Comparison of ENCODE assay signal across 9 mouse cellular contexts in the genomic region with DNA sequence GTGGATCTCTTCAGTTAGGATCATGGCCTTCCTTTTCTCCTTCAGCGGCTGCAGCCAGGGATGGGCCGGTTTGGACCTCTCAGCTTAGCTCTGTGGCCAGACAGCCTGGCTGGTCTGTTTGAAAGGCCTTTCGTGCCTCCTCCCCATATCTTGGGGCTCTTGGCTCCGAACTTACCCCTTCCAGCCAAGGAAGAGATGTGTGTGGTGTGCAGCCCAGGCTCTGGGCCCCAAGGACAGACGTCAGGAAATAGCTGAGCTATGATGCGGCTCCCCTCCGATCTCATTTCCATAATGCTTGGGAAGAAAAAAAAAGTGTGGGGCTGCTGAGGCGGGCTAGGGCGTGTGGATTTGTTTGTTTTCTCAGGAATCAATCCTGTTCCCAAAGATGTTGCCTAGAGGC.
A peak's percentile ranks its signal among the peaks of the same experiment; 100 is the strongest.
DNase-seq lines count a peak whose midpoint lies in the region; ATAC-seq and TF ChIP-seq lines count a peak whose summit lies in the region.
"Had no signal": no experiment of that assay in that cellular context is flagged by ENCODE, and none has a peak within 500 bp of the region (broad histone marks: within the 10 kb centered on the region; RNA-seq: fewer than 3 reads in every experiment).

No protein-coding gene starts in this region.

- H3K4me2 ChIP-seq in forebrain, embryonic 13.5 days, result no peak overlapping the region
- no peak overlapping the region for H3K4me2 ChIP-seq in forebrain, embryonic 12.5 days
- H3K4me2 ChIP-seq in embryonic facial prominence, embryonic 11.5 days (ENCODE audit: low read depth, low read length), result no peak overlapping the region
- no peak overlapping the region for H3K4me2 ChIP-seq in heart, postnatal 0 days (ENCODE audit: low read depth, low read length)
- H3K4me2 ChIP-seq in lung, embryonic 14.5 days, result no peak overlapping the region
- H3K4me2 ChIP-seq: neural tube, embryonic 13.5 days had no signal

- H3K4me1 ChIP-seq in forebrain, embryonic 13.5 days, result peaks cover 6% of the 10 kb centered on the region
- peaks cover 18% of the 10 kb centered on the region for H3K4me1 ChIP-seq in forebrain, embryonic 12.5 days
- peaks cover 3% of the 10 kb centered on the region; the same call in 1 of the 2 replicates for H3K4me1 ChIP-seq in embryonic facial prominence, embryonic 11.5 days (ENCODE audit: control insufficient read depth, insufficient read depth, low read length)
- peaks cover 15% of the 10 kb centered on the region for H3K4me1 ChIP-seq in heart, postnatal 0 days (ENCODE audit: control insufficient read depth, insufficient read depth)
- H3K4me1 ChIP-seq in lung, embryonic 14.5 days (ENCODE audit: insufficient read depth), result no peaks in the 10 kb centered on the region

- no peak overlapping the region for H3K9ac ChIP-seq in forebrain, embryonic 13.5 days
- H3K9ac ChIP-seq in forebrain, embryonic 12.5 days, result no peak overlapping the region
- H3K9ac ChIP-seq in embryonic facial prominence, embryonic 11.5 days (replicated peaks; ENCODE audit: low read length), result peak overlapping the region; percentile 25; the same call in 1 of the 2 replicates
- H3K9ac ChIP-seq in heart, postnatal 0 days (replicated peaks; ENCODE audit: low read depth, low read length), result no peak overlapping the region
- H3K9ac ChIP-seq in lung, embryonic 14.5 days, result no peak overlapping the region; the same call in 1 of the 2 replicates
- H3K9ac ChIP-seq: neural tube, embryonic 13.5 days had no signal

- no peak for TF ChIP-seq EP300 in heart, postnatal 0 days (IDR thresholded peaks at IDR 0.05; ENCODE audit: low read depth)

- H3K27me3 ChIP-seq in forebrain, embryonic 13.5 days, result no peaks in the 10 kb centered on the region
- peaks cover 7% of the 10 kb centered on the region; the same call in 1 of the 2 replicates for H3K27me3 ChIP-seq in forebrain, embryonic 12.5 days
- no peaks in the 10 kb centered on the region for H3K27me3 ChIP-seq in embryonic facial prominence, embryonic 11.5 days (ENCODE audit: control insufficient read depth, insufficient read depth, low read length)
- peaks cover 16% of the 10 kb centered on the region; the same call in 1 of the 2 replicates for H3K27me3 ChIP-seq in heart, postnatal 0 days (ENCODE audit: control insufficient read depth, insufficient read depth, low read length)
- H3K27me3 ChIP-seq in lung, embryonic 14.5 days (ENCODE audit: insufficient read depth, low read length), result no peaks in the 10 kb centered on the region

- no peaks in the 10 kb centered on the region for H3K9me3 ChIP-seq in forebrain, embryonic 13.5 days (replicated peaks)
- no peaks in the 10 kb centered on the region for H3K9me3 ChIP-seq in forebrain, embryonic 12.5 days
- no peaks in the 10 kb centered on the region for H3K9me3 ChIP-seq in embryonic facial prominence, embryonic 11.5 days (replicated peaks; ENCODE audit: control insufficient read depth, low read length)
- no peaks in the 10 kb centered on the region for H3K9me3 ChIP-seq in heart, postnatal 0 days (replicated peaks; ENCODE audit: control insufficient read depth, low read length)
- no peaks in the 10 kb centered on the region for H3K9me3 ChIP-seq in lung, embryonic 14.5 days (ENCODE audit: low read depth, low read length)
- H3K9me3 ChIP-seq: neural tube, embryonic 13.5 days had no signal

- H3K36me3 ChIP-seq in forebrain, embryonic 13.5 days (ENCODE audit: poor library complexity, severe bottlenecking), result no peaks in the 10 kb centered on the region
- H3K36me3 ChIP-seq in forebrain, embryonic 12.5 days (replicated peaks), result no peaks in the 10 kb centered on the region
- H3K36me3 ChIP-seq in embryonic facial prominence, embryonic 11.5 days (replicated peaks; ENCODE audit: control insufficient read depth, insufficient read depth, low read depth, low read length), result no peaks in the 10 kb centered on the region
- no peaks in the 10 kb centered on the region for H3K36me3 ChIP-seq in heart, postnatal 0 days (replicated peaks; ENCODE audit: control insufficient read depth, insufficient read depth, low read length)
- no peaks in the 10 kb centered on the region for H3K36me3 ChIP-seq in lung, embryonic 14.5 days (ENCODE audit: insufficient read depth)
- H3K36me3 ChIP-seq: neural tube, embryonic 13.5 days had no signal

- 33% methylated on average over 9 of the region's 9 CpGs for WGBS in forebrain, embryonic 13.5 days
- WGBS in forebrain, embryonic 12.5 days, result 53% methylated on average over 7 of the region's 9 CpGs
- WGBS in embryonic facial prominence, embryonic 11.5 days, result 47% methylated on average over 9 of the region's 9 CpGs
- WGBS in heart, postnatal 0 days, result 40% methylated on average over 7 of the region's 9 CpGs
- WGBS in lung, embryonic 14.5 days, result 27% methylated on average over 8 of the region's 9 CpGs

- no peak overlapping the region for H3K4me3 ChIP-seq in forebrain, embryonic 13.5 days
- no peak overlapping the region for H3K4me3 ChIP-seq in forebrain, embryonic 12.5 days (replicated peaks)
- H3K4me3 ChIP-seq in embryonic facial prominence, embryonic 11.5 days (ENCODE audit: low read depth, low read length), result no peak overlapping the region
- H3K4me3 ChIP-seq in heart, postnatal 0 days (ENCODE audit: low read depth, low read length), result no peak overlapping the region
- H3K4me3 ChIP-seq in lung, embryonic 14.5 days (ENCODE audit: low read depth, low read length), result no peak overlapping the region
- H3K4me3 ChIP-seq: neural tube, embryonic 13.5 days had no signal

- no peak for TF ChIP-seq CTCF in heart, postnatal 0 days (IDR thresholded peaks at IDR 0.05; ENCODE audit: low read depth)
- no peak for TF ChIP-seq CTCF in lung, embryonic 14.5 days (IDR thresholded peaks at IDR 0.05; ENCODE audit: low read depth)

- intact Hi-C loops in left cerebral cortex, postnatal 36 days (cut with DNase I), result no loop called here

- H3K27ac ChIP-seq in forebrain, embryonic 13.5 days, result no peak overlapping the region
- H3K27ac ChIP-seq in forebrain, embryonic 12.5 days, result no peak overlapping the region
- no peak overlapping the region for H3K27ac ChIP-seq in embryonic facial prominence, embryonic 11.5 days (replicated peaks; ENCODE audit: low read depth, low read length)
- H3K27ac ChIP-seq in heart, postnatal 0 days (ENCODE audit: low read depth), result peak overlapping the region; percentile 34; the same call in 1 of the 2 replicates
- no peak overlapping the region; the same call in 1 of the 2 replicates for H3K27ac ChIP-seq in lung, embryonic 14.5 days (ENCODE audit: low read depth)
- H3K27ac ChIP-seq: neural tube, embryonic 13.5 days had no signal

- peak; percentile 62 for ATAC-seq in forebrain, embryonic 13.5 days
- no peak for ATAC-seq in forebrain, embryonic 12.5 days (ENCODE audit: low FRiP score)
- ATAC-seq in embryonic facial prominence, embryonic 11.5 days (replicated peaks; ENCODE audit: insufficient number of reproducible peaks, low FRiP score, low TSS enrichment, low read depth), result peak; percentile 50
- ATAC-seq in heart, postnatal 0 days (ENCODE audit: insufficient read depth, low read depth), result peak; percentile 67
- peak; percentile 68; the same call in 1 of the 2 replicates for ATAC-seq in lung, embryonic 14.5 days (ENCODE audit: insufficient read depth)

- no peak for DNase-seq in embryonic facial prominence, embryonic 11.5 days (ENCODE audit: low spot score)
- peak; percentile 76 for DNase-seq in heart, postnatal 0 days (ENCODE audit: low spot score)
- peak; percentile 64 for DNase-seq in lung, embryonic 14.5 days
- no peak for DNase-seq in thymus, postnatal 25 days
- no peak for DNase-seq in spleen, postnatal 14 days (ENCODE audit: low spot score in 2 of 2)
- DNase-seq in left cerebral cortex, postnatal 36 days (ENCODE audit: low spot score in 2 of 2), result no peak

Comparison
In these comparisons a context has a peak if more than half of its experiments do, and no peak if none do; other contexts are left out.
1. DNase-seq: peak in heart, postnatal 0 days (single experiment) and lung, embryonic 14.5 days (single experiment); none in embryonic facial prominence, embryonic 11.5 days (single experiment), thymus, postnatal 25 days (single experiment), spleen, postnatal 14 days (0 of 2) and left cerebral cortex, postnatal 36 days (0 of 2).